Mouse (Mus musculus) lung, embryonic 15.5 days (tissue): Measurements from ENCODE around the gene Pbx1. TPM values are rescaled to one million over a fixed set of nuclear protein-coding genes. Genes with fewer than 3 reads are reported as not detected.

Experiments
- ATAC-seq: fragments of 200-750 bp; cut with Nextera tagmentation; 2 replicates; pipeline ENCODE4 v1.8.0; 2017; ENCODE audit warnings: moderate number of reproducible peaks, borderline replicate concordance; ENCODE audit not compliant: low FRiP score, low TSS enrichment; ENCODE audit errors: extremely low read depth
- H3K27ac ChIP-seq: fragments of 300-500 bp; sonication (generic); 2 replicates; pipeline ENCODE4 v1.5.1; 2015; ENCODE audit warnings: moderate library complexity, mild to moderate bottlenecking, inconsistent platforms
- H3K27me3 ChIP-seq: fragments of 300-500 bp; sonication (generic); 2 replicates; pipeline ENCODE4 v1.6.1; 2015; ENCODE audit warnings: inconsistent platforms
- H3K36me3 ChIP-seq: fragments of 300-500 bp; sonication (generic); 2 replicates; pipeline ENCODE4 v1.6.1; 2015; ENCODE audit warnings: inconsistent platforms
- H3K4me1 ChIP-seq: fragments of 300-500 bp; sonication (generic); 2 replicates; pipeline ENCODE4 v1.6.1; 2015; ENCODE audit warnings: inconsistent platforms
- H3K4me2 ChIP-seq: fragments of 300-500 bp; sonication (generic); 2 replicates; pipeline ENCODE4 v1.6.1; 2015; ENCODE audit warnings: inconsistent platforms, mild to moderate bottlenecking, moderate library complexity
- H3K4me3 ChIP-seq: fragments of 300-500 bp; sonication (generic); 2 replicates; pipeline ENCODE4 v1.5.1; 2015; ENCODE audit warnings: mild to moderate bottlenecking, inconsistent platforms
- H3K9ac ChIP-seq: fragments of 300-500 bp; sonication (generic); 2 replicates; pipeline ENCODE4 v1.6.1; 2015; ENCODE audit warnings: inconsistent platforms
- H3K9me3 ChIP-seq: fragments of 300-500 bp; sonication (generic); 2 replicates; pipeline ENCODE4 v1.6.1; 2016; ENCODE audit warnings: inconsistent platforms
- WGBS: fragments of 180-500 bp; shearing (Covaris S2); methylation state at CpG from one replicate; pipeline ENCODE4 v1.1.7; 2015; 5-methylcytosine and 5-hydroxymethylcytosine counted together
- polyA plus RNA-seq: library from polyadenylated mRNA; unstranded; fragments of >200 nt; fragmentation: Nextera tagmentation; extraction: Ambion mirVana; gene quantifications from 2 replicates; pipeline ENCODE4 v1.2.1, GENCODE M21; 2015

Gene Pbx1
- polyA plus RNA-seq, 1 experiment from 2014 or later: 40.6 TPM

DNA sequence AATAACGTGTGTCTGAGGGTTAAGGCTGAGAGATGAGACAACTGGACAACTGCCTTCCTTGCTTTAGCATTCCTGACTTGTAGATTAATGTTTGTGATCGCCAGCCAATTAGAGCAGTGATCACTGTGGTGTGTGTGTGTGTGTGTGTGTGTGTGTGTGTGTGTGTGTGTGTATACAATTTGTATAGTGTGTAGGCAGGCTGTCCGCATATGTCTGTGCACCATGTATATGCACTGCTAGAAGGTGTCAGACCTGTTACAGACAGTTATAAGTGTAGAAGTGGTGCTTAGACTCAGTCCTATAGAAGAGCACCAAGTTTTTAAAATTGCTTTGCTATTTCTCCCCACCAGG lies 234.2 kb downstream of the Pbx1 start:
- peak; percentile 92 for ATAC-seq
- Histone ChIP-seq H3K36me3 (peaks cover 38% of the 10 kb centered on the region), H3K4me3 (no peak overlapping the region), H3K27me3 (no peaks in the 10 kb centered on the region), H3K9me3 (no peaks in the 10 kb centered on the region), H3K27ac (peak overlapping the region; percentile 20), H3K4me2 (no peak overlapping the region), H3K4me1 (peaks cover 18% of the 10 kb centered on the region; the same call in 1 of the 2 replicates), H3K9ac (no peak overlapping the region)
- WGBS: 41% methylated on average over 3 of the region's 3 CpGs

DNA sequence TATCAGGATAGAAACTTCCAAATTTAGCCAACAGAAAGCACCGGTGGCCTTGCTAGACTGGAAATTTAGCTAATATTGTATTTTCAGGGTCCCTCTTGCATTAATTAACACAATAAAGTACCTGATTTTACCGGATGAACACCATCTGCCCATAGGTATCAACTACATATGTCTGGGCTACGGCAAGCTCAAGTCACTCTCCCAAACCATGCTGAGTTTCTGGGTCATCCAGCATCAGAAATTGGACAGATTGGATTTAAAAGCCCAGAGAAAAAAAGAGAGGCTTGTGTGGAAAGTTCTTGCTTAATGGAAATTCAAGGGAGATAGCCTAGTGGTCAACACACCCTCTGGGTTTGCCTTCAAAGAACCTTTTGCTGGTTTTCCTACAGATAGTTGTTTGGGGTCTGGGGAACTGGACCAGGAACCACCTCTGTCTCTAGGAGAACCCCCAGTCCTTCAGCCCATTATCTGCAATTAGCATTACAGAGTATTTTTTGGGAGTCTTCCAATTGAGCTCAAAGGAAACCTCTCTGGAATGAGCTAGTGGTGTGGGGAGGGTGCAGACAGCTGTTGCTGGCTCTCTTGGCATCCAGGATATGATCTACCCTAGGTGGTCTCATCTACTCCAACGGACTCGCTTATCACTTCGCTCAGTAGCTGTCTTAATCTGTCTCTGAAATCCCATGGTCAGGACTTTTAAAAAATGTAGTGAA lies 234.7 kb downstream of the Pbx1 start:
- Histone ChIP-seq H3K27me3 (no peaks in the 10 kb centered on the region), H3K36me3 (peaks cover 35% of the 10 kb centered on the region), H3K4me3 (no peak overlapping the region), H3K9me3 (no peaks in the 10 kb centered on the region), H3K9ac (no peak overlapping the region), H3K4me1 (peaks cover 18% of the 10 kb centered on the region; the same call in 1 of the 2 replicates), H3K4me2 (no peak overlapping the region), H3K27ac (peak overlapping the region; percentile 20; the same call in 1 of the 2 replicates)
- peak; percentile 96 for ATAC-seq
- 65% methylated on average over 6 of the region's 6 CpGs for WGBS

DNA sequence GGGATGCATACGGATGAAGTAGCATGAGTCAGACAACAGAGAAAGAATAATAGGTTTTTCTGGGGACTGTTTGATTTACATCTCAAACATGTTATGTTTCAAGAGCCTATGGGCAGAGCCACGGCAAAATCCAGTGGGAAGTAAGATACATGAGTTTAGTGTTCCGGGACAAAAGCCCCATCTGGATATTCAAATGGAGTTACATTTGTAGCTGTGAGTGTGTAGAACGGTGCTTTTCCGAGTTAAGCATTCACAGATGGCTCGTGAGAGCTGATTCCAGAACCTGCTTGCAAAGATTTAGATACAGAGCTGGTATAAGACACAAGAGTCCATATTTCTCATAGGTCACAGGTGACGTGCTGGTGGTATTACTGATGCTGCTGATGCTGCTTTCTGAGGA lies 238.7 kb downstream of the Pbx1 start:
- Histone ChIP-seq H3K27me3 (no peaks in the 10 kb centered on the region), H3K9me3 (no peaks in the 10 kb centered on the region), H3K9ac (no peak overlapping the region), H3K4me3 (no peak overlapping the region), H3K36me3 (peaks cover 13% of the 10 kb centered on the region; the same call in 1 of the 2 replicates), H3K27ac (no peak overlapping the region), H3K4me1 (peaks cover 18% of the 10 kb centered on the region; the same call in 1 of the 2 replicates), H3K4me2 (no peak overlapping the region)
- WGBS: 77% methylated on average over 7 of the region's 7 CpGs
- no peak for ATAC-seq

DNA sequence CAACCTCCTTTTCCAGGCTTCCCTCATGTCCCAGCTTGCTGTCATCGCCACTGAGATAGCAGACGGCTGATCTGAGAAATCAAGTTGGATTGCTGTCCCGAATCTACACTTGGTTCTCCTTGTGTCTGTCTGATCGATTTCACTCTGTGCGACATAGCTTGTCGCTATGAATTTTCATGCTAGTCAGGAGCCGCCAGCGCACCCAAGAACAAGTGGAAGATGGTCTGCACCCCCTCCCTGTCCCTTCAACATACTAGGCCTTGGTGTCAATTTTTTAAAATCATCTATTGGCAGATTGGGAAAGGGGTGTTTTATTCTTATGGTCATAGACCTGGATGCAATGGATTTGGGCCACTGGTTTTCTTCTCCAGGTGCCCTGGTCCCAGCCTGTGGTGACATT lies 249.3 kb downstream of the Pbx1 start:
- H3K4me1 ChIP-seq: peaks cover 34% of the 10 kb centered on the region
- H3K27ac ChIP-seq: 0 out of 2 replicates have a peak overlapping the region, but pooled peaks have one; percentile 89

DNA sequence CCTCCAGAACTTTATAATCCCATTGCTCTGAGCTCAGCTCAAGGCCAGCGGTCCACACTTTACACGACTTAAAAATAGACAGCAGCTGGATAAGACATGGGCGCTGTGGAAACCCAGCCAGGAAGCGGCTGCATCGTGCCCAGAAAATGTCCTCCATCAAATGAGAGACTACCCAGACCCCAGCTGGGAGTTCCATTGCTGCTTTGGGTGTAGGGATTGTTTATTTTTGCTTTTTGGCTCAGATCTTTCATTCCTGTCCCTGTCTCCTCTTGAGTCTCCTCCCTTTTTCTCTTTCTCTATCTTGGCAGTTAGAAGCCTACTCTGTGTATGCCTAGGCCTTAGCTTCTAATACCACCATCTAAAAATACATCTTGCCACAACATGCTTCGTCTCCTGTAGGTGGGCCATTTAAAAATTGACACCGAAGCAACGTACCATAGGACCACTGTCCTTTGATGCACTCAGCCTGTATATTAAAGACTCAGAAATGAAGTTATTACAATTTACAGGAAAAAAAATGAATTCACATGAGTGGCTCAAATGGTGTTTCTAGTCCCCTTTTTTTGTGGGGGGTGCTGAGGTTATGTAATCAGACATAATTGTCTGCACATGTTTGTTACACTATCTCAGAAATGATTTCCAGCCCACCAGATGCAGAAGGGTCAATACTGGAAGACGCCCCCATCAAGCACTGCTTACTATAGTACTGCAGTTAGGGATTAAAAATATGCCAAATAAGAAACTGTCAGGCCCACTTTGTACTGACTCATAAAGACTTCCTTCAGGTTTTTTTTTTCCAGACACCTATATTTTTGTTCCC lies 251.2 kb downstream of the Pbx1 start:
- H3K36me3 ChIP-seq: peaks cover 30% of the 10 kb centered on the region

More for the DNA sequence above, 249.3 kb downstream of the Pbx1 start:
- no peak overlapping the region for H3K9ac ChIP-seq
- no peak overlapping the region for H3K4me3 ChIP-seq
- no peaks in the 10 kb centered on the region for H3K27me3 ChIP-seq
- WGBS: 96% methylated on average over 8 of the region's 8 CpGs
- no peak for ATAC-seq
- no peaks in the 10 kb centered on the region for H3K9me3 ChIP-seq
- peaks cover 25% of the 10 kb centered on the region for H3K36me3 ChIP-seq
- no peak overlapping the region for H3K4me2 ChIP-seq

DNA sequence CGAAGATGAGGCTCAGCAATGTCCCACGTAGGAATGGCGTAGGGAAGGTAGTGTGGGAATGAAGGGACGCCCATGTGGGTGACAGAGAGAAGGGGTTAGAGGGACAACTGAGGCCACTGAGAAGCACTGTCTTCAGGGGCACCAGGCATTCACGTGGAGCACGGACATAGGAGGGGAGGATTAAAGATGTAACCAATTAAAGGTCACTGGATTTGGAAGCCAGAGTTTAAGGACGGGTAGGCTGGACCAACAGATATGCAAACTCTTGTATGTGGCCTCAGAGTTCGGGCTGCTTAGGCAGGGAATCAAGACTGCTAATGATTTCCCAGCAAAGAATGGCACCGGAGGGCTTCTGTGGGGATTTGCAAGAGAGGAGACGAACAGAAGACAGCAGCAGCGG lies 252.4 kb downstream of the Pbx1 start:
- peaks cover 27% of the 10 kb centered on the region for H3K4me1 ChIP-seq
- WGBS: 75% methylated on average over 11 of the region's 11 CpGs
- peak overlapping the region; percentile 89 for H3K27ac ChIP-seq
- peaks cover 36% of the 10 kb centered on the region for H3K36me3 ChIP-seq
- H3K4me3 ChIP-seq: no peak overlapping the region
- H3K9ac ChIP-seq: no peak overlapping the region
- H3K27me3 ChIP-seq: no peaks in the 10 kb centered on the region
- H3K4me2 ChIP-seq: no peak overlapping the region
- no peak for ATAC-seq
- H3K9me3 ChIP-seq: no peaks in the 10 kb centered on the region

More for the DNA sequence above, 251.2 kb downstream of the Pbx1 start:
- H3K9me3 ChIP-seq: no peaks in the 10 kb centered on the region
- peak overlapping the region; percentile 89 for H3K27ac ChIP-seq
- peak; percentile 91 for ATAC-seq
- H3K27me3 ChIP-seq: no peaks in the 10 kb centered on the region
- H3K9ac ChIP-seq: no peak overlapping the region
- no peak overlapping the region for H3K4me3 ChIP-seq
- no peak overlapping the region for H3K4me2 ChIP-seq
- H3K4me1 ChIP-seq: peaks cover 27% of the 10 kb centered on the region
- WGBS: 45% methylated on average over 9 of the region's 9 CpGs

DNA sequence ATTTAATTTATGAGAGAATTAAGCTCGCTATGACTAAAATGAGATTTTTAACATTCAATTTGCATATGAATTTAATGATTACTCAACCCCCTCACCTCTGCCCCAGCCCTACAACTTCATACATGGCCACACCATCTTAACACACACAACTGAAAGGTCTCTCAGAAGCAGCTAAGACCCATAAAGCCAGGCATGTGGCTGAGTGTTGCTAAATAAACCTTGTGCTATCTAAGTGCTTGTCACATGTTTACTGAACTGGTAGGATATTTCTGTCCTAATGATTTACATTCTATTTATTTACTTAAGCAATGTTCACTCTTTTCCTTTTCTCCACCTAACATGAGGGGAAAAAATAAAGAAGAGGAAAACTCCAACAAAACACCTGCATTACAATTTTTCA lies 253.5 kb downstream of the Pbx1 start:
- 0 out of 2 replicates have a peak overlapping the region, but pooled peaks have one; percentile 44 for H3K27ac ChIP-seq
- H3K27me3 ChIP-seq: no peaks in the 10 kb centered on the region
- peaks cover 31% of the 10 kb centered on the region for H3K36me3 ChIP-seq
- 61% methylated on average over 1 of the region's 1 CpGs for WGBS
- H3K4me3 ChIP-seq: no peak overlapping the region
- H3K4me2 ChIP-seq: no peak overlapping the region
- H3K9ac ChIP-seq: no peak overlapping the region
- H3K9me3 ChIP-seq: no peaks in the 10 kb centered on the region
- H3K4me1 ChIP-seq: peaks cover 27% of the 10 kb centered on the region
- peak; percentile 44; the same call in 1 of the 2 replicates for ATAC-seq

DNA sequence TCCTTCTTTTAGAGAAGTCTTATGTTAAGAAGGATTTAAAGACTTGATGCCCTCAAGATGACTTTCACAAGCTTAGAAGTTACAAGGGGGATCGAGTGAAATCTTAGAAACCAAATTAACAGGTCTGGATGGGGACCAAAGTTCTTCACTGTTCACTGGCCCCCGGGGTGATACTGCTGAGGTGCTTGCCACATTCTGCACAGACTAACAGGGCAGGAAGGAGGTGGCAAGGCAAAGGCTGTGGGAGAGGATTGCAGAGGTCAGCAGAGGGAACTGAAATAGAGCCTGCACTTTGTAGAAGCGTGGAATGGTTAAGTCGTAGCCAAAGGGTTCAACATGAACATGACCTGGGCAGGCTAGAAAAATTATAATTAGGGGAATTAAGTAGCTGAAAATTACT lies 256.5 kb downstream of the Pbx1 start:
- Histone ChIP-seq H3K36me3 (peaks cover 16% of the 10 kb centered on the region; the same call in 1 of the 2 replicates), H3K4me1 (peaks cover 16% of the 10 kb centered on the region), H3K4me3 (no peak overlapping the region), H3K9me3 (no peaks in the 10 kb centered on the region), H3K9ac (no peak overlapping the region), H3K4me2 (no peak overlapping the region), H3K27ac (no peak overlapping the region), H3K27me3 (no peaks in the 10 kb centered on the region)
- WGBS: 90% methylated on average over 4 of the region's 4 CpGs
- no peak for ATAC-seq

DNA sequence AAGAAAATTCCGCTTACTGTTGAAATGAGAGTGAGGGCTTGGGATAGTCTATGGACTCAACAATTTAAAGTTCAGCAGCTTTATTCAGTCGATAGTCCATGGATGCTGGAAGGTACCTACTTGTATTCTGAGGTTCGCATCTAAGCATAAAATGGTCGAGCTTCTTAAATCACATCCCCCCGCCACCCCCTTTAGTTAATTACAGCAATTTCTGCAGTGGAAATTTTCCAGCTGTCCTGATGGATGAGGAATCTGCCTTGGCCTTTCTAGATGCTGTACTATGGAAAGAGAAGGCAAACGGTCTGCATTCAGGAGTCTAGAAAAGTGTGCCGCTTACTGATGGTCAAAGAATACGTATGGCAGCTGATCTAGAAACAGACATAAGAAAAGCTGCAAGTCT lies 262.3 kb downstream of the Pbx1 start:
- Histone ChIP-seq H3K4me2 (no peak overlapping the region), H3K4me3 (no peak overlapping the region), H3K27me3 (no peaks in the 10 kb centered on the region), H3K36me3 (peaks cover 6% of the 10 kb centered on the region; the same call in 1 of the 2 replicates), H3K9me3 (no peaks in the 10 kb centered on the region), H3K4me1 (peaks cover 12% of the 10 kb centered on the region), H3K9ac (no peak overlapping the region), H3K27ac (no peak overlapping the region)
- 74% methylated on average over 8 of the region's 8 CpGs for WGBS
- ATAC-seq: no peak

DNA sequence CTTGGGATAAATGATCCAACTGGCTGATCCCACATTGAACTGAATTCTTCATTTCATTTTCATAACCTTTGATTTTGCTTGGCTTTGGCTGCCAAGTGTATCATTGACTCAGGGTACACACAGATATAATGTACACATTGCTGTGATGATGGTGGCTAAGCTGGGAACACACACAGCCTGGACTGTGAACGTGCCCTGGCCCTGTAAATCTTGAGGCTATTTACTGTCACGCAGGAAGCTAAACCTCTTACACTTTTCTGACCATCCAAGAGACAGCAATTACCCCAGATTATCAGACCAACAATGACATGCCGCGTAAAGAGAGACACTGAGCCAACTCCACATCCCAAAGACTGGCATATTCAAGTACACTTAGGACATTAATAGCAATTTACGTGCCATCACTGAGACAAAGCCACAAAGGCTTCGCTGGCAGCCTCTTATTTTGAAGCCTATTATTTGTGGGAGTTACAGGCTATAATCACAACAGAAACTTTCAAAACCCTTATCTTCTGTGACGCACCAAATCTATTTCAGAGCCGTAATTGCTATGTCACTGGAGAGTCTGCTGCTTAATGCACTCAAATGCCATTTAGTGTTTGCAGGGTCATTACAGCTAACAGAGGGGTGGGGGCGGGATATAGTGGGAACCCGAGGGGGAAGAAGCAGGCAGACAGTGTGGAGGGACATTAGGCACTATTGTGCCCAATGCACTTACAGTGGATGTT lies 262.9 kb downstream of the Pbx1 start:
- Histone ChIP-seq H3K27me3 (no peaks in the 10 kb centered on the region), H3K36me3 (0 out of 2 replicates have a peak, but pooled peaks cover 5% of the 10 kb centered on the region), H3K4me1 (peaks cover 12% of the 10 kb centered on the region), H3K4me2 (no peak overlapping the region), H3K4me3 (no peak overlapping the region), H3K27ac (0 out of 2 replicates have a peak overlapping the region, but pooled peaks have one; percentile 0), H3K9ac (no peak overlapping the region), H3K9me3 (no peaks in the 10 kb centered on the region)
- ATAC-seq: no peak
- 64% methylated on average over 10 of the region's 10 CpGs for WGBS

DNA sequence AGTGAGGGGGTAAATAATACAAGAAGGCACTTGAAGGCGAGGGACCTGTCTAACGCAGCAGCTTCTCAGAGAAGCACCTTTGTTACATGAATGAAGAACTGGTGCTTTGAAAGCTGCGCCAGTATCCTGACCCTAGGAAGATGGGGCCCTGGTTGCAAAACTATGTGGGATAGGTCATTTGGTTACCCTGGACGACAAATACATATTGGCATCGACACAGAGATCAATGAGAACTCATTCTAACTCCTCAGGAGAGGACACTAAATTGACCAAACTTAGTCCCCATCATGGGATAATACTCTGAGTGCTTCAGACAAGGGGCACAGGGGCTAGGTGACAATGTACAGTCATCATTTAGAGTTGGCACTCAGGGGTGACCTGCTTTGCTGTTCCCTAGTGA lies 264.3 kb downstream of the Pbx1 start:
- no peak overlapping the region for H3K9ac ChIP-seq
- H3K27ac ChIP-seq: no peak overlapping the region
- no peak overlapping the region for H3K4me3 ChIP-seq
- no peak overlapping the region for H3K4me2 ChIP-seq
- H3K9me3 ChIP-seq: no peaks in the 10 kb centered on the region
- no peaks in the 10 kb centered on the region for H3K27me3 ChIP-seq
- peaks cover 12% of the 10 kb centered on the region for H3K4me1 ChIP-seq
- H3K36me3 ChIP-seq: no peaks in the 10 kb centered on the region
- 82% methylated on average over 5 of the region's 5 CpGs for WGBS
- ATAC-seq: no peak
